Mouse (Mus musculus) thymus, postnatal 10 days (tissue): ENCODE measurements at regions not wholly inside any gene's neighbourhood (a gene's known extent, or its start where the extent isn't known, plus 50 kb on each side); places are given as distances from the start of the nearest gene placed in this dataset.

Source experiments
- DNase-seq, 2 experiments: peaks; one replicate each; pipeline ENCODE4 v3.0.0; 2021; ENCODE audit warnings: low spot score in 2 of 2

- peak in 1 of 2 experiments; percentile 23 for DNase-seq
Measured at GRCm38 (mm10) chr13:37657248-37657647, 121.0 kb upstream of the Rreb1 start.

- DNase-seq: peak in 1 of 2 experiments; percentile 31
Measured at GRCm38 (mm10) chr13:37658034-37658433, 120.2 kb upstream of the Rreb1 start.

GRCm38 (mm10) chr13:37658519-37658918 is 119.7 kb upstream of the Rreb1 start:
- DNase-seq: no peak

GRCm38 (mm10) chr13:37660083-37660482 is 118.1 kb upstream of the Rreb1 start:
- DNase-seq: no peak

- no peak for DNase-seq
Measured at GRCm38 (mm10) chr13:37660668-37661067, 117.5 kb upstream of the Rreb1 start.

- no peak for DNase-seq
Measured at GRCm38 (mm10) chr13:37664116-37664515, 114.1 kb upstream of the Rreb1 start.

- no peak for DNase-seq
Measured at GRCm38 (mm10) chr13:37666207-37667003, 111.8 kb upstream of the Rreb1 start.

- no peak for DNase-seq
Measured at GRCm38 (mm10) chr13:37667386-37667785, 110.8 kb upstream of the Rreb1 start.

GRCm38 (mm10) chr13:37667871-37668270 is 110.3 kb upstream of the Rreb1 start:
- no peak for DNase-seq

GRCm38 (mm10) chr13:37671109-37671508 is 107.1 kb upstream of the Rreb1 start:
- DNase-seq: no peak

- DNase-seq: no peak
Measured at GRCm38 (mm10) chr13:37674676-37675350, 103.4 kb upstream of the Rreb1 start.

- no peak for DNase-seq
Measured at GRCm38 (mm10) chr13:37675718-37676117, 102.5 kb upstream of the Rreb1 start.

- no peak for DNase-seq
Measured at GRCm38 (mm10) chr13:37676912-37677311, 101.3 kb upstream of the Rreb1 start.

GRCm38 (mm10) chr13:37678251-37678650 is 99.9 kb upstream of the Rreb1 start:
- no peak for DNase-seq

- no peak for DNase-seq
Measured at GRCm38 (mm10) chr13:37678772-37679171, 99.4 kb upstream of the Rreb1 start.

GRCm38 (mm10) chr13:37680837-37681619 is 97.2 kb upstream of the Rreb1 start:
- no peak for DNase-seq

GRCm38 (mm10) chr13:37683045-37683679 is 95.0 kb upstream of the Rreb1 start:
- DNase-seq: no peak

GRCm38 (mm10) chr13:37685617-37686016 is 92.6 kb upstream of the Rreb1 start:
- DNase-seq: no peak

GRCm38 (mm10) chr13:37686109-37686508 is 92.1 kb upstream of the Rreb1 start:
- no peak for DNase-seq

GRCm38 (mm10) chr13:37689127-37689777 is 88.9 kb upstream of the Rreb1 start:
- no peak for DNase-seq

GRCm38 (mm10) chr13:37691855-37692445 is 86.2 kb upstream of the Rreb1 start:
- peak; percentile 65 to 68 for DNase-seq
